Mouse (Mus musculus): ENCODE data around the gene Cacfd1. TPM values are rescaled to one million over a fixed set of nuclear protein-coding genes. Genes with fewer than 3 reads are reported as not detected.

The Cacfd1 gene
- 32.1 to 40.4 TPM (median 38.3 TPM) in 4 replicates for total RNA-seq (2023)

GRCm38 (mm10) chr2:27009714-27010244 lies at the start of gene Cacfd1:
Cacfd1 (plus strand) TSS chr2:27009926.

GRCm38 (mm10) chr2:26963923-26964723 lies 45.6 kb upstream of the Cacfd1 start, which contains the start of gene Rexo4:
Rexo4 (minus strand) TSS chr2:26964386.

GRCm38 (mm10) chr2:26973116-26973515 lies 36.6 kb upstream of the Cacfd1 start, which contains the start of gene Adamts13:
Adamts13 (plus strand) TSS chr2:26973416.

GRCm38 (mm10) chr2:27027618-27028436 lies 18.1 kb downstream of the Cacfd1 start, which contains the start of gene Slc2a6:
Slc2a6 (minus strand) TSS chr2:27027998.

Other genes starting within 250 kb of the Cacfd1 start
- not detected in 4 replicates for gene Abo, start 144.9 kb upstream of the Cacfd1 start, total RNA-seq (2023)
- gene Surf6, start 107.0 kb upstream of the Cacfd1 start, total RNA-seq (2023): 68.7 to 78.9 TPM (median 72.2 TPM) in 4 replicates
- gene Med22, start 99.2 kb upstream of the Cacfd1 start, total RNA-seq (2023): 14.0 to 17.4 TPM (median 16.1 TPM) in 4 replicates
- 729 to 752 TPM (median 742 TPM) in 4 replicates for gene Rpl7a, start 99.2 kb upstream of the Cacfd1 start, total RNA-seq (2023)
- gene Surf2, start 93.6 kb upstream of the Cacfd1 start, total RNA-seq (2023): 42.9 to 53.5 TPM (median 48.8 TPM) in 4 replicates
- gene Surf1, start 93.4 kb upstream of the Cacfd1 start, total RNA-seq (2023): 56.5 to 62.1 TPM (median 58.2 TPM) in 4 replicates
- gene Surf4, start 76.0 kb upstream of the Cacfd1 start, total RNA-seq (2023): 62.7 to 69.9 TPM (median 64.5 TPM) in 4 replicates
- gene Stkld1, start 75.9 kb upstream of the Cacfd1 start, total RNA-seq (2023): not detected in 4 replicates
- gene Rexo4, start 45.5 kb upstream of the Cacfd1 start, total RNA-seq (2023): 57.3 to 75.2 TPM (median 72.6 TPM) in 4 replicates
- gene Adamts13, start 36.5 kb upstream of the Cacfd1 start, total RNA-seq (2023): not detected in 4 replicates
- 6.7 to 9.8 TPM (median 8.0 TPM) in 4 replicates for gene Slc2a6, start 18.1 kb downstream of the Cacfd1 start, total RNA-seq (2023)
- not detected in 4 replicates for gene Mymk, start 62.3 kb downstream of the Cacfd1 start, total RNA-seq (2023)
- gene Adamtsl2, start 69.5 kb downstream of the Cacfd1 start, total RNA-seq (2023): 1.3 to 3.3 TPM (median 1.7 TPM) in 4 replicates
- not detected in 4 replicates for gene Fam163b, start 132.6 kb downstream of the Cacfd1 start, total RNA-seq (2023)
- gene Dbh, start 155.3 kb downstream of the Cacfd1 start, total RNA-seq (2023): not detected in 4 replicates
- not detected in 4 replicates for gene Sardh, start 238.4 kb downstream of the Cacfd1 start, total RNA-seq (2023)

Measured in B cell, adult 62 days (primary cell).